Mouse (Mus musculus): ENCODE measurements around the gene Hist1h2bb.
A peak's percentile ranks its signal among the peaks of the same experiment; 100 is the strongest.

DNA sequence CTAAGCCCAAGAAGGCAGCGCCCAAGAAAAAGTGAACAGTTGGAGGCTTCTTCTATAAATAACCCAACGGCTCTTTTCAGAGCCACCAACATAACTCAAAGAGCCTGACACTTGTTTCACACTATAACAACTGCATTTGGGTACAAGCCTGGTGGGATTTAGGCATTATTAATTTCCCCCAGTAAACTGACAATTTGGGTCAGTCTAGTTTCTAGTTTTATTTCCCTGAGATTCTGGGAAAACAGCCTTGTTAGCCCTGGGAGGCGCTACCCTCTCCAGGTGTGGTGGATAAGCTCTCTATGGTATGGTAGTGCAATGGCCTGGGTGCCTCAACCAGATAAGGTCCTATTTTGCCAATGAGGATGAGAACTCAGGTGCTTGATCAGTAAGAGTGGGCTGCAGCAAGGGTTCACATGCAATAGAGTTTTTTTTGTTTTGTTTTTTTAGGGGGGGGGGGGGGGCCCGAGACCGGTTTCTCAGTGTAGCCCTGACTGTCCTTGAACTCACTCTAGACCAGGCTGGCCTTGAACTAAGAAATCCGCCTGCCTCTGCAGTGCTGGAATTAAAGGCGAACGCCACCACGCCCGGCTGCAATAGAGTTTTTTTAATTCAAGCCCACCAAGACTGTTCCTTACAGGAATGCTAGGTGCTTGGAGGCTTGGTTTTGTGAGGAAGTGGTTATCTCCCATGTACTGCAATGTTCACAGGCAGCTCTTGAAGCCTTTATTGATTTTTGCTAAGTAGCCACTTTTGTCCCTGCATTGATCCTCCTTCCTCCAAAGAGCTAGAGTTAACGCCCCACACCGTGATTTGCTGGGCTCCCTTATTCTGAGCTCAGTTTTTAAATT lies 18.0 kb downstream of the Hist1h2bb start:
- peak; percentile 75 to 83 for TF ChIP-seq POLR2A (IDR thresholded peaks at IDR 0.05; ENCODE audit: control insufficient read depth in 1 of 2, insufficient read depth in 1 of 2, low read depth in 1 of 2, low read length in 2 of 2, poor library complexity in 1 of 2)
- no peak for TF ChIP-seq MYC (IDR thresholded peaks at IDR 0.05; ENCODE audit: low read depth, low read length)
- TF ChIP-seq EP300 (IDR thresholded peaks at IDR 0.05; ENCODE audit: low read depth in 1 of 2, low read length in 2 of 2), result no peak
- no peak for TF ChIP-seq ZMIZ1 (IDR thresholded peaks at IDR 0.05; ENCODE audit: low read depth, low read length)
- TF ChIP-seq CTCF (IDR thresholded peaks at IDR 0.05 in 2 of 3, conservative IDR thresholded peaks at IDR 0.05 in 1 of 3; ENCODE audit: control insufficient read depth in 1 of 3, insufficient read depth in 1 of 3, low read depth in 2 of 3, low read length in 3 of 3, poor library complexity in 1 of 3, severe bottlenecking in 1 of 3), result no peak
- TF ChIP-seq MAX (IDR thresholded peaks at IDR 0.05; ENCODE audit: low read length), result no peak
- no peak for TF ChIP-seq KAT2A (conservative IDR thresholded peaks at IDR 0.05; ENCODE audit: low read depth, low read length)
- TF ChIP-seq JUND (IDR thresholded peaks at IDR 0.05; ENCODE audit: low read depth, low read length), result no peak
- TF ChIP-seq USF2 (IDR thresholded peaks at IDR 0.05; ENCODE audit: borderline replicate concordance in 1 of 2, insufficient read depth in 1 of 2, low read depth in 1 of 2, low read length in 2 of 2), result no peak
- no peak for TF ChIP-seq MAZ (IDR thresholded peaks at IDR 0.05; ENCODE audit: low read depth, low read length)
- TF ChIP-seq USF1 (IDR thresholded peaks at IDR 0.05; ENCODE audit: low read depth, low read length), result no peak

Data from MEL (cell line).